Mouse (Mus musculus) spleen, adult 2 months (tissue): ENCODE measurements around the gene Safb2. TPM values are rescaled to one million over a fixed set of nuclear protein-coding genes. Genes with fewer than 3 reads are reported as not detected.
A peak's percentile ranks its signal among the peaks of the same experiment; 100 is the strongest.

Experiments used
- DNase-seq, 2 experiments: peaks; one replicate each; pipeline versions ENCODE4 v3.0.0 to v3.0.0-alpha.2; 2012 to 2021; ENCODE audit warnings: low spot score in 2 of 2, low read depth in 1 of 2
- H3K27ac ChIP-seq: fragments of 200-500 bp; 2 replicates; pipeline ENCODE4 v1.5.1; 2012; ENCODE audit warnings: low read length, inconsistent platforms; ENCODE audit not compliant: insufficient read depth
- H3K27me3 ChIP-seq: fragments of 200-500 bp; 2 replicates; pipeline ENCODE4 v1.6.1; 2012; ENCODE audit warnings: mild to moderate bottlenecking, moderate library complexity, low read length, inconsistent platforms; ENCODE audit not compliant: control insufficient read depth, insufficient read depth
- H3K36me3 ChIP-seq: fragments of 200-500 bp; 2 replicates; pipeline ENCODE4 v1.6.1; 2012; ENCODE audit warnings: mild to moderate bottlenecking, low read length, inconsistent platforms; ENCODE audit not compliant: control insufficient read depth, insufficient read depth
- H3K4me1 ChIP-seq: fragments of 200-500 bp; 2 replicates; pipeline ENCODE4 v1.6.1; 2011; ENCODE audit warnings: inconsistent platforms; ENCODE audit not compliant: control insufficient read depth, insufficient read depth, insufficient read length
- H3K4me3 ChIP-seq: fragments of 200-500 bp; 2 replicates; pipeline ENCODE4 v1.5.1; 2011; ENCODE audit warnings: mild to moderate bottlenecking, inconsistent platforms; ENCODE audit not compliant: insufficient read depth, insufficient read length; ENCODE audit errors: extremely low read depth
- CTCF ChIP-seq: fragments of 200-500 bp; IDR thresholded peaks from 2 replicates; pipeline ENCODE4 v1.5.1; 2011; ENCODE audit warnings: mild to moderate bottlenecking, inconsistent platforms; ENCODE audit not compliant: insufficient read depth, insufficient read length, insufficient replicate concordance; ENCODE audit errors: extremely low read depth
- POLR2A ChIP-seq: fragments of 200-500 bp; IDR thresholded peaks from 2 replicates; pipeline ENCODE4 v1.6.1; 2011; ENCODE audit warnings: low read depth, low read length, inconsistent platforms
- WGBS: fragments of 180-500 bp; shearing (Covaris S2); methylation state at CpG from one replicate; pipeline ENCODE4 v1.1.7; 2018; 5-methylcytosine and 5-hydroxymethylcytosine counted together
- polyA plus RNA-seq: library from polyadenylated mRNA; depleted of rRNA; stranded (reverse); fragments of >200 nt; gene quantifications from 2 replicates; pipeline ENCODE4 v1.2.3, GENCODE M21; 2012

The Safb2 gene
- polyA plus RNA-seq, 1 experiment: 157 TPM

DNA sequence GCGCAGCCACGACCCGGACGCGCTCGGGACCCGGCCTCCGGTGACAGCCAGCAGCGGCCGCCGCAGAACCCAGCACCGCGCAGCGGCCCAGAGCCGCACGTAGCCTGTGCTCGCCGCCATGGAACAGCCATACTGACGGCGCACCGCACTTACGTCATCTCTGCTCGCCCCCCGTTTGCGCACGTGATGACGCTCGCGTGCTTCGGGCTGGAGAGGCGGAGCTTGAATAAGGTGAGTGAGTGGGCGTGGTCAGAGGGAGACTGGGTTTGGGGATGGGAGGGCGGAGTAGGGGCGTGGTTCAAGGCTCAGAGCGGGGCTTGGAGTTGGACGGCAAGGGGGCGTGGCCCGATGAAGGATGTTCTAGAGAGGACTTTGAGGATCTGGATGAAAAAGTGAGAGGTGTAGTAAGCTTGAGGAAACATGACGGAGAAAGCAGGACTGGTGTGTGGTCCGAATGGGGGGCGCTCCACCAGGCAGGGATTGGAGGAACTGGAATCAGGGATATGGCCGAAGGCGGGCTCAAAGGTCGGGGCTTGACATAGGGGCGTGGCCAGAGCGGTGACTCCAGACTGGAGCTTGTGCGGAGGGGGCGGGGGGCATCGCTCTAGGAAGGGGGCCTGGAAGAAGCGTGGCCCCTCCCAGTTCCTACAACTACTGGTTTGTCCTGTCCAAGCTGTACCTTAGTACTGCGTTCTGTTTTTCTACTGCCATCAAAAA lies 42.5 kb upstream of the Safb2 start, which contains the start of gene Lonp1:
Lonp1 (minus strand) TSS at position 134 of the 717 bp plus-strand sequence.
- no peaks in the 10 kb centered on the region for H3K27me3 ChIP-seq
- H3K4me1 ChIP-seq: peaks cover 10% of the 10 kb centered on the region; the same call in 1 of the 2 replicates
- H3K4me3 ChIP-seq: peak within 1 kb of the TSS; percentile 75
- under 1% methylated on average over 51 of the region's 51 CpGs for WGBS
- no peak for TF ChIP-seq CTCF
- peak; percentile 49; the same call in 1 of the 2 replicates for TF ChIP-seq POLR2A
- peak; percentile 96 to 97 for DNase-seq
- no peak within 1 kb of the TSS for H3K27ac ChIP-seq
- peaks cover 3% of the 10 kb centered on the region for H3K36me3 ChIP-seq

- no peaks in the 10 kb centered on the region for H3K27me3 ChIP-seq
- no peak overlapping the region for H3K27ac ChIP-seq
- under 1% methylated on average over 30 of the region's 32 CpGs for WGBS
- peaks cover 6% of the 10 kb centered on the region for H3K36me3 ChIP-seq
- no peak for DNase-seq
- peak overlapping the region; percentile 75 for H3K4me3 ChIP-seq
- TF ChIP-seq POLR2A (no peak), CTCF (no peak)
- H3K4me1 ChIP-seq: peaks cover 10% of the 10 kb centered on the region; the same call in 1 of the 2 replicates
These were observed 41.9 kb upstream of the Safb2 start for GRCm38 (mm10) chr17:56626260-56626659.

DNA sequence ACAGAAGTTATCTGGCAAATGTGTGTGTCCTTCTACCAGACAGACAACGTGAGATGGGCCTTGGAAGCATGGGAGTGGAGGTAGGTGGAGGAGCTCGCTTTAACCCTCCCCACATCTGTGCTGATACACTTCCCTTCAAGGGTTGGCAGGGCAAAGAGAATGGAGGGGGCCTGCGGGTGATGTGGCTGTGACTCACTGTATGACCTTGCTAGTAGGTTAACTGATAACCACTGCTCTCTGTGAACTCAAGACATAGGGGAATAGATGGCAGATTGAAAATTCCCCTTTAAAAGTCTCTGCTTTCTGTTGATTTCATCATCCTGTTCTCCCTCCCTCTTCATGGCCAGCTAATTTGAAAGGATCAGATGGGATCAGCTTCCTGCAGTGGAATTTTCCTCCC lies 41.1 kb upstream of the Safb2 start:
- no peak overlapping the region for H3K4me3 ChIP-seq
- peaks cover 7% of the 10 kb centered on the region for H3K36me3 ChIP-seq
- TF ChIP-seq POLR2A: no peak
- no peak for TF ChIP-seq CTCF
- H3K27me3 ChIP-seq: no peaks in the 10 kb centered on the region
- peaks cover 10% of the 10 kb centered on the region; the same call in 1 of the 2 replicates for H3K4me1 ChIP-seq
- no peak overlapping the region for H3K27ac ChIP-seq
- 84% methylated on average over 3 of the region's 3 CpGs for WGBS
- no peak for DNase-seq

GRCm38 (mm10) chr17:56617628-56618027 lies 33.2 kb upstream of the Safb2 start:
- peaks cover 53% of the 10 kb centered on the region for H3K36me3 ChIP-seq
- no peak for DNase-seq
- no peaks in the 10 kb centered on the region for H3K27me3 ChIP-seq
- no peak for TF ChIP-seq POLR2A
- no peak for TF ChIP-seq CTCF
- WGBS: 89% methylated on average over 8 of the region's 8 CpGs
- H3K4me1 ChIP-seq: peaks cover 7% of the 10 kb centered on the region; the same call in 1 of the 2 replicates
- H3K27ac ChIP-seq: no peak overlapping the region
- H3K4me3 ChIP-seq: no peak overlapping the region

DNA sequence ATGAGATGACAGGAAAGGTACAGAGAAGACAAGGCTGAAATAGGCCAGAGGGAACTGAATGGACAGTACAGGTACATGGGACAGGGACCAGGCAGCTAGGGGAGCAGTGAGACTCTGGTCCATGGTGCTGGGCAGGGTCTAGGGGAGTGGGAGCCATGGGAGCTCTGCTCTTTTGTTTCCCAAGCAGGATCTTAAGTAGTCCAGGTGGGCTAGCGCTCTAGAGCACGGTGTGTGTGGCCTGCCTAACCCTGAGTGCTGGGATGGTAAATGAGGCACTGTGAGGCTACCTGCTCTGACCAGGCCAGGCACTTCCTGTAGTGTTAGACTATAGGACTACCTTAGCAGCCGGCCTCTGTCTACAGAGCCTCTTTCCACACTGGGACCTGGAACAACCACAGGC lies 32.3 kb upstream of the Safb2 start:
- peaks cover 50% of the 10 kb centered on the region for H3K36me3 ChIP-seq
- peaks cover 7% of the 10 kb centered on the region; the same call in 1 of the 2 replicates for H3K4me1 ChIP-seq
- 93% methylated on average over 3 of the region's 3 CpGs for WGBS
- TF ChIP-seq CTCF (no peak), POLR2A (no peak)
- H3K27me3 ChIP-seq: no peaks in the 10 kb centered on the region
- no peak overlapping the region for H3K27ac ChIP-seq
- no peak overlapping the region for H3K4me3 ChIP-seq
- DNase-seq: no peak

GRCm38 (mm10) chr17:56615792-56616191 lies 31.4 kb upstream of the Safb2 start:
- no peak for DNase-seq
- Histone ChIP-seq H3K4me1 (peaks cover 7% of the 10 kb centered on the region; the same call in 1 of the 2 replicates), H3K4me3 (no peak overlapping the region), H3K36me3 (peaks cover 48% of the 10 kb centered on the region), H3K27ac (no peak overlapping the region), H3K27me3 (no peaks in the 10 kb centered on the region)
- no peak for TF ChIP-seq CTCF
- no peak for TF ChIP-seq POLR2A
- 93% methylated on average over 4 of the region's 4 CpGs for WGBS

DNA sequence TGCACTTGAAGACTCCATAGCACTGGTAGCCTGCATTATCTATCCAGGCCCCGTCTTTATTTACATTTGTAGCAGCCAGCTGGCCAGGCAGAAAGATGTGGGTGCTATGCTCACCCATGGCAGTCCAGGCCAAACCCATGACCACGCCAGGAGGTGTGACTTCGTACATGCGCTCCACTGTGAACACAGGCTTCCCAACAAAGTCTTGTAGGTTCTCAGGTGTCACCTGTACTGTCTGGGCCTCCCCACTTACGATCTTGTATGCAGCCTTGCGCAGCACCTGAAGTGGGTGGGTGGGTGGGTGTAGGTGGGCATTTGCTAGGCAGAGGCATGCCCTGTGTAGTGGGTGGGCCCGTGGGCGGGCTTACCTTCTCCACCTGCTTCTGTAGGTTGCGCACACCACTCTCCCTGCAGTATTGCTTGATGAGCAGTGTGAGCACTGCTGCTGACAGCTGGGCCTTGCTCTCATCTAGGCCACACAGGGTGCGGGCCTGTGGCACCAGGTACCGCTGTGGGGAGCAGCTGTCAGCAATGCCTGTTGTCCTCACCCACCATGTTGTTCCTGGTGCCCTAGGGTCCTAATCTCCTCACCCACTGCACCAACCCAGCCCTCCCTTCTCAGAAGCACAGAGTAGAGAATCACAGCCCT lies 30.9 kb upstream of the Safb2 start:
- no peak overlapping the region for H3K27ac ChIP-seq
- peaks cover 8% of the 10 kb centered on the region; the same call in 1 of the 2 replicates for H3K4me1 ChIP-seq
- no peak overlapping the region for H3K4me3 ChIP-seq
- TF ChIP-seq POLR2A (no peak), CTCF (no peak)
- H3K36me3 ChIP-seq: peaks cover 45% of the 10 kb centered on the region
- WGBS: 90% methylated on average over 11 of the region's 11 CpGs
- H3K27me3 ChIP-seq: no peaks in the 10 kb centered on the region
- no peak for DNase-seq
